Mouse (Mus musculus): ENCODE results near the gene R3hdm4. TPM values are rescaled to one million over a fixed set of nuclear protein-coding genes. Genes with fewer than 3 reads are reported as not detected.

Gene R3hdm4
- total RNA-seq, 2 experiments from 2014 or later = 349 to 368 TPM

GRCm38 (mm10) chr10:79945507-79946234 is 24.7 kb upstream of the R3hdm4 start:
- DNase-seq (ENCODE audit: low spot score in 2 of 2) = no peak
- intact Hi-C loops (cut with DNase I) = no loop called here

- intact Hi-C loops (cut with DNase I) = no loop called here
- no peak for DNase-seq (ENCODE audit: low spot score in 2 of 2)
These were observed 22.5 kb upstream of the R3hdm4 start for GRCm38 (mm10) chr10:79943471-79943901.

DNA sequence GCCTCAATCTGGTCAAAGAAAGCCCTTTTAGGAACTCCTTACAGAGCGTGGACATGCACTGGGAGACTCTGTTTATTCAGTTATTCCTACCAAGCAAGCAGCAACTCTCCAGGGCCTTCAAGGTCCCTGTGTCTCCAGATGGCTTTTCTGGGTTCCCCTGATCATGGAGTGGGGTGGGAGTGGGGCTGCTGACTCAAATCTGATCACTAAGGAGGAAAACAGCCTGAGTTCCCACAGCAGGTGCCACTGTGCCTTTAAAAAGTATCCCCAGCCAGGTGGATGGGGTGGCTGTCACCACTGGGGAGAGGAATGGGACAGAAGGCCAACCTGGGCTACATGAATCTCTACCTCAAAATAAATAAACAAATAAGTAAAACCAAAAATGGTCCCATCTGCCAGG is 22.0 kb upstream of the R3hdm4 start:
- DNase-seq (ENCODE audit: low spot score in 2 of 2) = no peak

GRCm38 (mm10) chr10:79940749-79941148 is 19.7 kb upstream of the R3hdm4 start:
- DNase-seq (ENCODE audit: low spot score in 2 of 2) = no peak

More for the DNA sequence above, 22.0 kb upstream of the R3hdm4 start:
- intact Hi-C loops (cut with DNase I) = no loop called here

GRCm38 (mm10) chr10:79937775-79938526 is 16.9 kb upstream of the R3hdm4 start:
- no peak for DNase-seq (ENCODE audit: low spot score in 2 of 2)
- intact Hi-C loops (cut with DNase I) = no loop called here

More at GRCm38 (mm10) chr10:79940749-79941148, 19.7 kb upstream of the R3hdm4 start:
- intact Hi-C loops (cut with DNase I) = no loop called here

GRCm38 (mm10) chr10:79936911-79937441 is 16.0 kb upstream of the R3hdm4 start:
- intact Hi-C loops (cut with DNase I) = no loop called here
- DNase-seq (ENCODE audit: low spot score in 2 of 2) = no peak

DNA sequence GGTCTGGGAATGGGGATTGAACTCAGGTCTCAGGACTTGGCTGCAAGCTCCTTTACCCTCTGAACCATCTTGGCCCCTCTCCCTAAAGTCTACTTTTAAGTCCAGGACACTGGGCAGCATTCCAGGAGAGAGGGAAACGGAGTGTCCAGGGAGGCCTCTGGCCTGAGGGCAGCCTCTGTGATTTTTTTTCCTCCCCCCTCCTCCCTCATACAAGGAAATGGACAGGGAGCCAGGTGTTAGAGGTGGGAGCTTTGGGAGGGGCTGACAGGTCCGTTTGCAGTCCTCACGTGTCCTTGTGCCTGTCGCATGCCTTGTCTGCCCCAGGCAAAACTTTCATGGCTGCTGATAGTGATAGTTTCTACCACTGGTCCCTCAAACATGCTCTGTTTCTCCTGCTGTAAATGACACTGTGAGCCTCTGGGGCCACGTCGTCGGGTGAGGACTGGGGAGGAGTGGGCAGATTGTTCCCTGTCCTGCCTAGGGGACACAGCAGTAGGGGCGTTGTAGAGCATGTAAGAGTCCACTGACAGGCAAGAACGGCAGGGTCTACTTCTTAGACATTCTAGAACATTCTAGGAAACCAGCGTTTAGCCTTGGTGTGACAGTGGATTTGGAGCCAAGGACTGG is 15.4 kb upstream of the R3hdm4 start:
- intact Hi-C loops (cut with DNase I) = no loop called here

DNA sequence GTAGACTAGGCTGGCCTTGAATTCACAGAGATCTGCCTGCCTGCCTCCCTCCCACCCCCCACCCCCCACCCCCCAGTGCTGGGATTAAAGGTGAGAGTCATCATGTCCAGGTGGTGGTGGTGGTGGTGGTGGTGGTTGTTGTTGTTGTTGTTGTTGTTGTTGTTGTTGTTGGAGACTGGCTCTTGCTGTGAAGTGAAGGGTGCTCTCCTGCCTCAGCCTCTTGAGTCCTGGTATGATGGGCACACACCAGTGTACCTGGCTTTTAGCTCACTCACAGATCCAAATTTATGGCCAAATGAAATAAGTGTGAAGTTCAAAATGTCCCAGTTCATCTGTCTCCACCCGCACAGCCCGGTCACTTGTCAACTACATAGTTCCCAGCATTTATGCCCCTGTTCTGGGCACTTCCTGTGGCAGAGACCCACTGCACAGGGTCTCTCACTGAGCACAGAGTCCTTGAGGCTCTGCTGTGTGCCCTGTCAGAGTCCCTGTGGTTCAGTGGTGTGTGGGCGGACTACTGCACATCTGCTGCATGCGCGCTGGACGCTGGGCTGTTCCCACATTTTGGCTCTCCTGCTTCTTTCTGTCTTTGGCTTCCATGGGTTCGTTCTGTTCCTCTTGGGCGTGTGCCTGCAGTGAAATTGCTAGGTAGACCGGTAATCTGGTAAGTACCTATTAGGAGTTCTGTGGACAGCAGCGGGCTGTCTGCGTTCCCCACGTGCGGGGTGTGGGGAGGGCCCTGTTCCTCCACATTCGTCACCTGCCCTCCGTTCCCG is 14.0 kb upstream of the R3hdm4 start:
- no peak for DNase-seq (ENCODE audit: low spot score in 2 of 2)

More for the DNA sequence above, 15.4 kb upstream of the R3hdm4 start:
- no peak for DNase-seq (ENCODE audit: low spot score in 2 of 2)

GRCm38 (mm10) chr10:79934272-79934721 is 13.3 kb upstream of the R3hdm4 start:
- peak; percentile 60 to 65 for DNase-seq (ENCODE audit: low spot score in 2 of 2)
- intact Hi-C loops (cut with DNase I) = no loop called here

More for the DNA sequence above, 14.0 kb upstream of the R3hdm4 start:
- intact Hi-C loops (cut with DNase I) = no loop called here

GRCm38 (mm10) chr10:79933861-79934260 is 12.9 kb upstream of the R3hdm4 start:
- intact Hi-C loops (cut with DNase I) = no loop called here

GRCm38 (mm10) chr10:79933145-79933679 is 12.2 kb upstream of the R3hdm4 start:
- DNase-seq (ENCODE audit: low spot score in 2 of 2) = no peak
- intact Hi-C loops (cut with DNase I) = no loop called here

More at GRCm38 (mm10) chr10:79933861-79934260, 12.9 kb upstream of the R3hdm4 start:
- DNase-seq (ENCODE audit: low spot score in 2 of 2) = no peak

DNA sequence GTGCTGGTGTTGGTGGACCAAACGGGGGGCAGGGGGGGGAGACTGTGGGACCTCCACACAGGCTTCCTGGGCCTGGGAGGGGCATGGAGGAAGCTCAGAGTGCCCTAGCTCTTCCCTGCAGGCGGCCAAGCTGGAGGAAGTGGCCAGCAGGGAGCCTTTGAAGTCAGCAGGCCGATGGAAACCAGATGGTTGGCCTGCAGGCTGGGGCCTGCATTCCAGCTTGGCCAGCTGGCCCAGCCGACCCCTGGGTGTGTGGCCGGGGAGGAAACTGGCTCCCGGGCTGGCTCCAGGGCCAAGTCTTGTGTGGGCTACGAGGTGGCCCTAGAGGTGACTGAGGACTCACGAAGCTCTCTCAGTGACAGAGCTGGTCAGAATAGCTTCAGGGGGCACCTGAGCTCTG is 11.7 kb upstream of the R3hdm4 start:
- no peak for DNase-seq (ENCODE audit: low spot score in 2 of 2)
- intact Hi-C loops (cut with DNase I) = no loop called here

- no peak for DNase-seq (ENCODE audit: low spot score in 2 of 2)
- intact Hi-C loops (cut with DNase I) = no loop called here
These were observed 10.8 kb upstream of the R3hdm4 start for GRCm38 (mm10) chr10:79931797-79932196.

GRCm38 (mm10) chr10:79930826-79931186 is 9.8 kb upstream of the R3hdm4 start:
- intact Hi-C loops (cut with DNase I) = no loop called here
- no peak for DNase-seq (ENCODE audit: low spot score in 2 of 2)

- no peak for DNase-seq (ENCODE audit: low spot score in 2 of 2)
- intact Hi-C loops (cut with DNase I) = no loop called here
These were observed 9.2 kb upstream of the R3hdm4 start for GRCm38 (mm10) chr10:79929967-79930825.

DNA sequence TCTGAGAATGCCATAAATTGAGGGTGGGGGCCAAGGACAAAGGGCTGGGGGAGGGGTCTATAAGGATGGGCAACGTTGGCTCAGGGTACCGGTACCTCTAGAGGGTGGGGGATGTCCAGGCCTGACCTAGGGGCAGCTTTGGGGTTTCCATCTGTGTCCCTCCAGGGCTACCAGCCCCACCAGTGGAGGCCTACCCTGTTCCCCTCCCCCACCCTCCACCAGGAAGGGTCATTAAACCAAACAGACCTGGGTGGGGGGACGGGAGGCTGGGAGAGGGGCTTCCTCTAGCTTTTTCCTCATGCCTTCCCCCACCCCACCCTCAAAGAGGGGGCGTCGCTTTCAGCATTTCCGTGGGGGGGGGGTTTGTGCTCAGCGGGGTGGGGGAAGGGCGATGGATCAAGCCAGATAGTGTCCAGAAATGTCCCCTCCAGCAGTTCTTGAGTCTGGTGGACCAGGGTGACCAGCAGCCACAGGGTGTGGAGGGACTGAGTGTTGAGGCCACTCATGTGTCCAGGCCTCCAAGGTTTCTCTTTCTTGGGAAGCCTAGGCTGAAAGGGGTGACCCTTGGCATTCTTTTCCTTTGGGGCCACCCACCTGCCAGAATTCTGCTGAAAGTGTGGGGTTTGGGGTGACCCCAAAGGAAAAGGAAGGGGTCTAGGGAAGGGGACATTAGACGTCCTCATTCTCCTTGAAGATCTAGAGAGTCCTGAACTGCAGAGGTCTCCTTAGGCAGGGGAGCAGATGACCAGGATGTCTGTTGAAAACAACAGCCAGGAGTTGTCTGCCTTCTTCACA is 8.1 kb upstream of the R3hdm4 start:
- no peak for DNase-seq (ENCODE audit: low spot score in 2 of 2)
- intact Hi-C loops (cut with DNase I) = no loop called here

GRCm38 (mm10) chr10:79928030-79928694 is 7.2 kb upstream of the R3hdm4 start:
- DNase-seq (ENCODE audit: low spot score in 2 of 2) = no peak
- intact Hi-C loops (cut with DNase I) = no loop called here

Data from left cerebral cortex, postnatal 36 days (tissue).